12 mouse cellular contexts compared by ENCODE assay signal in the genomic region with DNA sequence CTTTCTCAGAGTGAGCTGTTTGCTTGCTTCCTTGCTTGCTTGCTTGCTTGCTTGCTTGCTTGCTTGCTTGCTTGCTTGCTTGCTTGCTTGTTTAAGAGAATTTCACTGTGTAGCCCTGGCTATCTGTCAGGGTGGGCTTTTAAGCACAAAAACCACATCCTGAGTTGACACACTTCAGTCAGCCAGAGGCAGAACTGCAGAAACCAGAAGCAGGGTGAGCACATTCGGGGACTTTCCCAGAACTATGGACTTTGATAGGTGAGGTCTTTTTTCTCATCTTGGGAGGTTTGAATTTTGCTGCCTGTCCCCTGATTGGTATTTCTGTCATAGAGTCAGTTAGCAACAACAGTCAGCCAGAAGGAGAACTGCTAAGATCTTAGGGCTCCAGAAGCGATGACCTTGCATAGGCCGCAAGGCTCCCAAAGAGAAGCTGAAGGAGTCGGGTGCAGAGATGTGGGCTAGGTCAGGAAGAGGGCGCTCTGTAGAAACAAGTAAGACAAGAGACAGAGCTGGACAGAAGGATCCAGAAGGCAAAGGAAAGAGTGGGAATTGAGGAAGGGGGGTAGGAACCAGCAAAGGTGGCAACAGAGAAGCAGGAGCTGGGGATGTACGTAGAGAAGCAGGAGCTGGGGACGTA. TPM values are rescaled to one million over a fixed set of nuclear protein-coding genes. Genes with fewer than 3 reads are reported as not detected.
A peak's percentile ranks its signal among the peaks of the same experiment; 100 is the strongest.
DNase-seq lines count a peak whose midpoint lies in the region; ATAC-seq and TF ChIP-seq lines count a peak whose summit lies in the region.
"Had no signal": no experiment of that assay in that cellular context is flagged by ENCODE, and none has a peak within 500 bp of the region (broad histone marks: within the 10 kb centered on the region; RNA-seq: fewer than 3 reads in every experiment).

No protein-coding gene starts in this region.

- no peaks in the 10 kb centered on the region for H3K9me3 ChIP-seq in MEL (replicated peaks; ENCODE audit: insufficient read depth, low read length)
- H3K9me3 ChIP-seq in liver, embryonic 13.5 days (replicated peaks) = no peaks in the 10 kb centered on the region
- H3K9me3 ChIP-seq: hindbrain, embryonic 12.5 days; midbrain, embryonic 13.5 days; stomach, embryonic 15.5 days had no signal

- DNase-seq in kidney, adult 9 months = peak; percentile 48
- DNase-seq in kidney, adult 8-10 months = no peak
- DNase-seq in MEL (ENCODE audit: low read depth, low spot score) = peak; percentile 34
- no peak for DNase-seq in liver, embryonic 13.5 days
- DNase-seq in thymus, postnatal 14 days = peak; percentile 54
- DNase-seq in ovary, postnatal 36 days (ENCODE audit: low spot score) = no peak
- no peak for DNase-seq in right cerebral cortex, postnatal 14 days
- DNase-seq: adrenal gland, postnatal 10 days; kidney, postnatal 36 days had no signal

- H3K79me2 ChIP-seq in MEL (ENCODE audit: control insufficient read depth, insufficient read depth, low read length, poor library complexity) = peaks cover 35% of the 10 kb centered on the region

- H3K36me3 ChIP-seq in MEL (ENCODE audit: control insufficient read depth in 1 of 2, insufficient read depth in 2 of 2, low read length in 2 of 2) = peaks cover 4 to 27% of the 10 kb centered on the region in 2 experiments
- peaks cover 38% of the 10 kb centered on the region for H3K36me3 ChIP-seq in liver, embryonic 13.5 days

- H3K27ac ChIP-seq in MEL (ENCODE audit: control insufficient read depth, low read depth, low read length) = peak overlapping the region; percentile 92
- H3K27ac ChIP-seq in liver, embryonic 13.5 days = peak overlapping the region; percentile 99
- H3K27ac ChIP-seq: hindbrain, embryonic 12.5 days; midbrain, embryonic 13.5 days; stomach, embryonic 15.5 days had no signal

- TF ChIP-seq CTCF in MEL (IDR thresholded peaks at IDR 0.05 in 2 of 3, conservative IDR thresholded peaks at IDR 0.05 in 1 of 3; ENCODE audit: control insufficient read depth in 1 of 3, insufficient read depth in 1 of 3, low read depth in 2 of 3, low read length in 3 of 3, poor library complexity in 1 of 3, severe bottlenecking in 1 of 3) = no peak

- no peak for TF ChIP-seq POLR2A in MEL (IDR thresholded peaks at IDR 0.05; ENCODE audit: control insufficient read depth in 1 of 2, insufficient read depth in 1 of 2, low read depth in 1 of 2, low read length in 2 of 2, poor library complexity in 1 of 2)

- no peak for ATAC-seq in liver, embryonic 13.5 days (ENCODE audit: low read depth)
- ATAC-seq: midbrain, embryonic 13.5 days had no signal

- 49% methylated on average over 7 of the region's 7 CpGs for WGBS in liver, embryonic 13.5 days (ENCODE audit: insufficient replicate concordance)

- no peak for TF ChIP-seq RAD21 in MEL (IDR thresholded peaks at IDR 0.05; ENCODE audit: low read depth, low read length)

- no peaks in the 10 kb centered on the region for H3K27me3 ChIP-seq in MEL (ENCODE audit: control insufficient read depth in 1 of 2, insufficient read depth in 2 of 2, low read length in 2 of 2)
- H3K27me3 ChIP-seq in liver, embryonic 13.5 days = no peaks in the 10 kb centered on the region
- H3K27me3 ChIP-seq: hindbrain, embryonic 12.5 days; midbrain, embryonic 13.5 days; stomach, embryonic 15.5 days had no signal

- TF ChIP-seq EP300 in MEL (IDR thresholded peaks at IDR 0.05; ENCODE audit: low read depth in 1 of 2, low read length in 2 of 2) = no peak

- peak overlapping the region; percentile 12; the same call in 1 of the 2 replicates for H3K9ac ChIP-seq in MEL (ENCODE audit: control insufficient read depth, low read depth, low read length, poor library complexity, severe bottlenecking)
- peak overlapping the region; percentile 96 for H3K9ac ChIP-seq in liver, embryonic 13.5 days
- H3K9ac ChIP-seq: hindbrain, embryonic 12.5 days; midbrain, embryonic 13.5 days; stomach, embryonic 15.5 days had no signal

- no peak overlapping the region for H3K4me3 ChIP-seq in MEL (ENCODE audit: control insufficient read depth in 1 of 2, insufficient read depth in 1 of 2, low read depth in 2 of 2, low read length in 2 of 2)
- peak overlapping the region; percentile 86 for H3K4me3 ChIP-seq in liver, embryonic 13.5 days (replicated peaks)
- H3K4me3 ChIP-seq: hindbrain, embryonic 12.5 days; midbrain, embryonic 13.5 days; stomach, embryonic 15.5 days had no signal

- peaks cover 7 to 42% of the 10 kb centered on the region in 2 experiments for H3K4me1 ChIP-seq in MEL (ENCODE audit: control insufficient read depth in 1 of 2, insufficient read depth in 2 of 2, low read length in 2 of 2)
- peaks cover 84% of the 10 kb centered on the region for H3K4me1 ChIP-seq in liver, embryonic 13.5 days (replicated peaks)

- H3K4me2 ChIP-seq in liver, embryonic 13.5 days = peak overlapping the region; percentile 93
- H3K4me2 ChIP-seq: hindbrain, embryonic 12.5 days; midbrain, embryonic 13.5 days; stomach, embryonic 15.5 days had no signal

TF ChIP-seq in MEL, 35 proteins besides CTCF, POLR2A, EP300 and RAD21:
- TF ChIP-seq ZC3H11A (IDR thresholded peaks at IDR 0.05; ENCODE audit: low read depth, low read length) (no peak), ZKSCAN1 (IDR thresholded peaks at IDR 0.05; ENCODE audit: low read depth, low read length) (no peak), JUND (IDR thresholded peaks at IDR 0.05; ENCODE audit: low read depth, low read length) (no peak), POLR2AphosphoS5 (IDR thresholded peaks at IDR 0.05; ENCODE audit: borderline replicate concordance, low read depth, low read length) (no peak), SMC3 (IDR thresholded peaks at IDR 0.05; ENCODE audit: low read depth, low read length) (no peak), MAFK (IDR thresholded peaks at IDR 0.05; ENCODE audit: borderline replicate concordance, low read depth, low read length) (no peak), NELFE (IDR thresholded peaks at IDR 0.05; ENCODE audit: low read depth, low read length) (no peak), MYB (IDR thresholded peaks at IDR 0.05; ENCODE audit: low read depth, low read length) (no peak)

RNA-seq across cellular contexts. Expression of a gene that starts 15.2 kb away (rescaled TPM):
- total RNA-seq in MEL (2012; rRNA removed) = 7.7 and 8.7 TPM in 2 replicates
- 10 to 100 TPM in 1 of 2 experiments, not detected in 1; 10.8 TPM for polyA plus RNA-seq in MEL (2012; ENCODE audit: insufficient read depth in 1 of 2, insufficient read length in 2 of 2, low read depth in 1 of 2, low replicate concordance in 2 of 2, missing spikeins in 1 of 2)
- 21.4 and 21.5 TPM in 2 replicates for polyA plus RNA-seq in liver, embryonic 13.5 days (2015; fragmentation: Nextera tagmentation; extraction: Ambion mirVana)

RNA-seq across cellular contexts. Expression of a gene that starts 15.3 kb away (rescaled TPM):
- 35.2 and 37.4 TPM in 2 replicates for total RNA-seq in MEL (2012; rRNA removed)
- 10 to 100 TPM in 1 of 2 experiments, not detected in 1; 50.5 TPM for polyA plus RNA-seq in MEL (2012; ENCODE audit: insufficient read depth in 1 of 2, insufficient read length in 2 of 2, low read depth in 1 of 2, low replicate concordance in 2 of 2, missing spikeins in 1 of 2)
- 24.2 and 27.6 TPM in 2 replicates for polyA plus RNA-seq in liver, embryonic 13.5 days (2015; fragmentation: Nextera tagmentation; extraction: Ambion mirVana)

RNA-seq across cellular contexts. Expression of a gene that starts 31.5 kb away (rescaled TPM):
- 0.08 and 0.13 TPM in 2 replicates for total RNA-seq in MEL (2012; rRNA removed)
- under 1 TPM in 1 of 2 experiments, not detected in 1; 0.14 TPM for polyA plus RNA-seq in MEL (2012; ENCODE audit: insufficient read depth in 1 of 2, insufficient read length in 2 of 2, low read depth in 1 of 2, low replicate concordance in 2 of 2, missing spikeins in 1 of 2)
- polyA plus RNA-seq in liver, embryonic 13.5 days (2015; fragmentation: Nextera tagmentation; extraction: Ambion mirVana) = 0.12 and 0.25 TPM in 2 replicates

RNA-seq across cellular contexts. Expression of a gene that starts 36.5 kb away (rescaled TPM):
- 16.6 and 18.0 TPM in 2 replicates for total RNA-seq in MEL (2012; rRNA removed)
- 10 to 100 TPM in 1 of 2 experiments, not detected in 1; 42.4 TPM for polyA plus RNA-seq in MEL (2012; ENCODE audit: insufficient read depth in 1 of 2, insufficient read length in 2 of 2, low read depth in 1 of 2, low replicate concordance in 2 of 2, missing spikeins in 1 of 2)
- polyA plus RNA-seq in liver, embryonic 13.5 days (2015; fragmentation: Nextera tagmentation; extraction: Ambion mirVana) = 14.4 and 18.0 TPM in 2 replicates

RNA-seq across cellular contexts. Expression of a gene that starts 40.4 kb away (rescaled TPM):
- 19.8 and 22.0 TPM in 2 replicates for total RNA-seq in MEL (2012; rRNA removed)
- polyA plus RNA-seq in MEL (2012; ENCODE audit: insufficient read depth in 1 of 2, insufficient read length in 2 of 2, low read depth in 1 of 2, low replicate concordance in 2 of 2, missing spikeins in 1 of 2) = 10 to 100 TPM in 1 of 2 experiments, not detected in 1; 29.2 TPM
- 23.8 and 27.3 TPM in 2 replicates for polyA plus RNA-seq in liver, embryonic 13.5 days (2015; fragmentation: Nextera tagmentation; extraction: Ambion mirVana)

Comparison
In these comparisons a context has a peak if more than half of its experiments do, and no peak if none do; other contexts are left out.
1. DNase-seq: peak in kidney, adult 9 months (single experiment), MEL (single experiment) and thymus, postnatal 14 days (single experiment); none in kidney, adult 8-10 months (0 of 2), liver, embryonic 13.5 days (single experiment), ovary, postnatal 36 days (single experiment) and right cerebral cortex, postnatal 14 days (single experiment).